Mouse (Mus musculus) CH12.LX (cell line): ENCODE results near the gene Lrrc75b. TPM values are rescaled to one million over a fixed set of nuclear protein-coding genes. Genes with fewer than 3 reads are reported as not detected.

Experiments
- DNase-seq: peaks from one replicate; pipeline ENCODE4 v3.0.0-alpha.2; 2013; ENCODE audit errors: extremely low read depth
- H3K27ac ChIP-seq: 2 replicates; pipeline ENCODE4 v1.5.1; 2012; ENCODE audit warnings: low read depth, mild to moderate bottlenecking, control low read depth, moderate library complexity; ENCODE audit not compliant: insufficient read depth
- H3K27me3 ChIP-seq: replicated peaks from 2 replicates; pipeline ENCODE3; 2012; ENCODE audit warnings: inconsistent platforms
- H3K36me3 ChIP-seq, 2 experiments: replicated peaks in 1 of 2; 2 replicates each; pipeline versions ENCODE3 to v1.6.1; 2012; ENCODE audit warnings: inconsistent platforms in 1 of 2, low read length in 1 of 2, mild to moderate bottlenecking in 1 of 2, mixed read lengths in 1 of 2, moderate library complexity in 1 of 2; ENCODE audit not compliant: control insufficient read depth in 1 of 2, insufficient read depth in 1 of 2
- H3K4me1 ChIP-seq, 2 experiments: 2 replicates each; pipeline ENCODE4 v1.6.1; 2012; ENCODE audit warnings: inconsistent platforms in 1 of 2, moderate library complexity in 1 of 2; ENCODE audit not compliant: insufficient read depth in 2 of 2, control insufficient read depth in 1 of 2
- H3K4me2 ChIP-seq: 2 replicates; pipeline ENCODE4 v1.6.1; 2012; ENCODE audit warnings: low read depth, mild to moderate bottlenecking, control low read depth; ENCODE audit not compliant: poor library complexity, insufficient read depth, severe bottlenecking
- H3K4me3 ChIP-seq, 3 experiments: fragments of 150-350 bp in 1 of 3; sonication (generic) in 1 of 3; replicated peaks in 1 of 3; 2 replicates each; pipeline versions ENCODE3 to v1.5.1; 2011 to 2012; ENCODE audit warnings: low read depth in 2 of 3, low read length in 2 of 3, mild to moderate bottlenecking in 2 of 3, moderate library complexity in 2 of 3, control low read depth in 1 of 3, improper control_type of control experiment in 1 of 3, inconsistent platforms in 1 of 3, mixed read lengths in 1 of 3; ENCODE audit not compliant: poor library complexity in 1 of 3
- H3K79me2 ChIP-seq: replicated peaks from 2 replicates; pipeline ENCODE4 v1.6.1; 2012; ENCODE audit warnings: mild to moderate bottlenecking, moderate library complexity; ENCODE audit not compliant: control insufficient read depth, poor library complexity, insufficient read depth, severe bottlenecking; ENCODE audit errors: extremely low read depth
- H3K9ac ChIP-seq: 2 replicates; pipeline ENCODE4 v1.6.1; 2012; ENCODE audit warnings: low read depth, mild to moderate bottlenecking, control low read depth, moderate library complexity; ENCODE audit not compliant: insufficient read depth
- H3K9me3 ChIP-seq: replicated peaks from 2 replicates; pipeline ENCODE3; 2012; ENCODE audit warnings: low read length, inconsistent platforms, mixed read lengths
- CHD2 ChIP-seq: IDR thresholded peaks from 2 replicates; pipeline ENCODE4 v1.6.1; 2011; ENCODE audit warnings: low read length, improper control_type of control experiment
- CTCF ChIP-seq, 2 experiments: IDR thresholded peaks in 1 of 2; conservative IDR thresholded peaks in 1 of 2; 2 replicates each; pipeline ENCODE4 v1.5.1; 2011 to 2012; ENCODE audit warnings: low read depth in 2 of 2, low read length in 2 of 2, improper control_type of control experiment in 1 of 2, inconsistent platforms in 1 of 2, mild to moderate bottlenecking in 1 of 2, moderate library complexity in 1 of 2
- E2F4 ChIP-seq: IDR thresholded peaks from 2 replicates; pipeline ENCODE4 v1.6.1; 2011; ENCODE audit warnings: low read depth, low read length, improper control_type of control experiment; ENCODE audit not compliant: insufficient replicate concordance
- ELF1 ChIP-seq: IDR thresholded peaks from 2 replicates; pipeline ENCODE4 v1.6.1; 2014; ENCODE audit warnings: low read depth, mild to moderate bottlenecking, inconsistent platforms, low read length, improper control_type of control experiment
- EP300 ChIP-seq: IDR thresholded peaks from 2 replicates; pipeline ENCODE4 v1.6.1; 2011; ENCODE audit warnings: low read length, improper control_type of control experiment
- ETS1 ChIP-seq: conservative IDR thresholded peaks from 2 replicates; pipeline ENCODE4 v1.6.1; 2012; ENCODE audit warnings: low read depth, mild to moderate bottlenecking, inconsistent platforms, low read length, improper control_type of control experiment, moderate library complexity
- GABPA ChIP-seq: IDR thresholded peaks from 2 replicates; pipeline ENCODE4 v1.6.1; 2012; ENCODE audit warnings: low read depth, low read length, improper control_type of control experiment, inconsistent platforms; ENCODE audit not compliant: insufficient replicate concordance
- HCFC1 ChIP-seq: IDR thresholded peaks from 2 replicates; pipeline ENCODE4 v1.6.1; 2012; ENCODE audit warnings: low read depth, mild to moderate bottlenecking, inconsistent platforms, low read length, improper control_type of control experiment
- IRF4 ChIP-seq: IDR thresholded peaks from 2 replicates; pipeline ENCODE4 v1.6.1; 2014; ENCODE audit warnings: low read depth, mild to moderate bottlenecking, inconsistent platforms, low read length, improper control_type of control experiment
- JUND ChIP-seq: conservative IDR thresholded peaks from 2 replicates; pipeline ENCODE4 v1.6.1; 2011; ENCODE audit warnings: low read depth, low read length, improper control_type of control experiment
- MAFK ChIP-seq: IDR thresholded peaks from 2 replicates; pipeline ENCODE4 v1.6.1; 2011; ENCODE audit warnings: low read length, improper control_type of control experiment; ENCODE audit not compliant: insufficient replicate concordance
- MAX ChIP-seq: IDR thresholded peaks from 2 replicates; pipeline ENCODE4 v1.6.1; 2011; ENCODE audit warnings: low read length, improper control_type of control experiment
- MAZ ChIP-seq: IDR thresholded peaks from 2 replicates; pipeline ENCODE4 v1.6.1; 2012; ENCODE audit warnings: low read depth, mild to moderate bottlenecking, inconsistent platforms, low read length, improper control_type of control experiment, moderate library complexity
- MXI1 ChIP-seq: IDR thresholded peaks from 2 replicates; pipeline ENCODE4 v1.6.1; 2011; ENCODE audit warnings: mild to moderate bottlenecking, low read depth, low read length, improper control_type of control experiment
- MYC ChIP-seq: IDR thresholded peaks from 2 replicates; pipeline ENCODE4 v1.6.1; 2011; ENCODE audit warnings: low read depth, mild to moderate bottlenecking, improper control_type of control experiment, low read length
- NELFE ChIP-seq: IDR thresholded peaks from 2 replicates; pipeline ENCODE4 v1.6.1; 2011; ENCODE audit warnings: low read depth, low read length, improper control_type of control experiment
- NRF1 ChIP-seq: IDR thresholded peaks from 2 replicates; pipeline ENCODE4 v1.6.1; 2014; ENCODE audit warnings: low read depth, mild to moderate bottlenecking, inconsistent platforms, low read length, improper control_type of control experiment, moderate library complexity
- PAX5 ChIP-seq: IDR thresholded peaks from 2 replicates; pipeline ENCODE4 v1.6.1; 2012; ENCODE audit warnings: low read length, inconsistent platforms, mixed read lengths
- POLR2A ChIP-seq: IDR thresholded peaks from 2 replicates; pipeline ENCODE4 v1.6.1; 2011; ENCODE audit warnings: low read depth, mild to moderate bottlenecking, improper control_type of control experiment, low read length
- POLR2AphosphoS2 ChIP-seq: IDR thresholded peaks from 2 replicates; pipeline ENCODE4 v1.6.1; 2011; ENCODE audit warnings: low read depth, low read length, improper control_type of control experiment
- RAD21 ChIP-seq: IDR thresholded peaks from 2 replicates; pipeline ENCODE4 v1.6.1; 2011; ENCODE audit warnings: low read depth, mild to moderate bottlenecking, low read length, improper control_type of control experiment, moderate library complexity
- RCOR1 ChIP-seq: conservative IDR thresholded peaks from 2 replicates; pipeline ENCODE4 v1.6.1; 2012; ENCODE audit warnings: low read depth, mild to moderate bottlenecking, inconsistent platforms, low read length, improper control_type of control experiment
- SIN3A ChIP-seq: IDR thresholded peaks from 2 replicates; pipeline ENCODE4 v1.6.1; 2012; ENCODE audit warnings: low read length, improper control_type of control experiment, inconsistent platforms
- TBP ChIP-seq: conservative IDR thresholded peaks from 2 replicates; pipeline ENCODE4 v1.6.1; 2011; ENCODE audit warnings: low read depth, low read length, improper control_type of control experiment
- TCF12 ChIP-seq: IDR thresholded peaks from 2 replicates; pipeline ENCODE4 v1.6.1; 2014; ENCODE audit warnings: low read depth, mild to moderate bottlenecking, inconsistent platforms, low read length, improper control_type of control experiment
- ZC3H11A ChIP-seq: IDR thresholded peaks from 2 replicates; pipeline ENCODE4 v1.6.1; 2012; ENCODE audit warnings: low read depth, mild to moderate bottlenecking, inconsistent platforms, low read length, improper control_type of control experiment
- dilution Hi-C: fragments of 300-500 bp; cut with MboI; formaldehyde crosslinking; loops from 2 replicates; pipeline ENCODE4 v1.14.3; 2020; ENCODE audit warnings: low sequenced_read_pairs; ENCODE audit not compliant: extremely low pct_unique_long_range_greater_than_20kb, extremely low pct_ligation_motif_present
- in situ Hi-C: fragments of 300-500 bp; cut with MboI; formaldehyde crosslinking; loops from 3 replicates; pipeline ENCODE4 v1.14.3; 2019; ENCODE audit warnings: low sequenced_read_pairs, low pct_ligation_motif_present, low pct_unique_long_range_greater_than_20kb, mixed read lengths
- polyA plus RNA-seq: library from polyadenylated mRNA; unstranded; fragments of >175 nt; gene quantifications from 2 replicates; pipeline ENCODE4 v1.2.1, GENCODE M21; 2012; ENCODE audit warnings: low read depth; ENCODE audit not compliant: insufficient read length
- total RNA-seq, 2 experiments: library from RNA; depleted of rRNA; stranded (reverse); fragments of 300-350 nt in 1 of 2; fragments of >200 nt in 1 of 2; gene quantifications; 2 replicates each; pipeline ENCODE4 v1.2.3; 2012 to 2014

The Lrrc75b gene
- total and polyA plus RNA-seq, 3 experiments: not detected

- DNase-seq: no peak
- H3K4me3 ChIP-seq: no peak overlapping the region
- in situ Hi-C loops (no loop called here), dilution Hi-C loops (no loop called here)
- TF ChIP-seq ZC3H11A: no peak
- no peak overlapping the region for H3K9ac ChIP-seq
- H3K9me3 ChIP-seq: no peaks in the 10 kb centered on the region
- peaks cover 81% of the 10 kb centered on the region for H3K79me2 ChIP-seq
- no peak overlapping the region for H3K27ac ChIP-seq
- H3K27me3 ChIP-seq: no peaks in the 10 kb centered on the region
- peaks cover 9 to 46% of the 10 kb centered on the region in 2 experiments for H3K4me1 ChIP-seq
- peaks cover 39 to 73% of the 10 kb centered on the region in 2 experiments for H3K36me3 ChIP-seq
- no peak overlapping the region for H3K4me2 ChIP-seq
These were observed 38.5 kb downstream of the Lrrc75b start for GRCm38 (mm10) chr10:75521643-75522042.

GRCm38 (mm10) chr10:75520581-75520980 is 39.5 kb downstream of the Lrrc75b start:
- no peaks in the 10 kb centered on the region for H3K27me3 ChIP-seq
- no peak overlapping the region for H3K4me2 ChIP-seq
- DNase-seq: no peak
- no peak overlapping the region for H3K4me3 ChIP-seq
- in situ Hi-C loops (no loop called here), dilution Hi-C loops (no loop called here)
- no peak overlapping the region for H3K27ac ChIP-seq
- peaks cover 16 to 50% of the 10 kb centered on the region in 2 experiments for H3K4me1 ChIP-seq
- H3K79me2 ChIP-seq: peaks cover 73% of the 10 kb centered on the region
- H3K9ac ChIP-seq: no peak overlapping the region
- H3K9me3 ChIP-seq: no peaks in the 10 kb centered on the region
- H3K36me3 ChIP-seq: peaks cover 36 to 64% of the 10 kb centered on the region in 2 experiments
- TF ChIP-seq CTCF (conservative IDR thresholded peaks at IDR 0.05 in 1 of 2, IDR thresholded peaks at IDR 0.05 in 1 of 2; ENCODE audit: low read depth in 2 of 2, low read length in 2 of 2) (no peak), MXI1 (no peak), POLR2A (no peak), EP300 (no peak), NRF1 (no peak)

- peak within 1 kb of the TSS; percentile 74 for H3K27ac ChIP-seq
- peaks cover 49% of the 10 kb centered on the region for H3K79me2 ChIP-seq
- dilution Hi-C loops: no loop called here
- peaks cover 19 to 74% of the 10 kb centered on the region in 2 experiments for H3K4me1 ChIP-seq
- peak within 1 kb of the TSS; percentile 97 for H3K4me2 ChIP-seq
- peak within 1 kb of the TSS; percentile 94 for H3K9ac ChIP-seq
- in situ Hi-C loops: no loop called here
- H3K9me3 ChIP-seq: no peaks in the 10 kb centered on the region
- peak; percentile 97 for DNase-seq
- peaks cover 19 to 44% of the 10 kb centered on the region in 2 experiments for H3K36me3 ChIP-seq
- H3K27me3 ChIP-seq: no peaks in the 10 kb centered on the region
- peak within 1 kb of the TSS; percentile 82 to 98 (median 94) for H3K4me3 ChIP-seq
- TF ChIP-seq MXI1 (peak; percentile 95), CTCF (conservative IDR thresholded peaks at IDR 0.05 in 1 of 2, IDR thresholded peaks at IDR 0.05 in 1 of 2; ENCODE audit: low read depth in 2 of 2, low read length in 2 of 2) (no peak), PAX5 (no peak), SIN3A (peak; percentile 98), POLR2A (peak; percentile 98), NELFE (peak; percentile 82), MAZ (peak; percentile 97), TBP (peak; percentile 90), HCFC1 (peak; percentile 97), MAFK (no peak), RAD21 (no peak), ETS1 (peak; percentile 55; the same call in 1 of the 2 replicates), ELF1 (peak; percentile 84), MAX (peak; percentile 88), GABPA (peak; percentile 59; the same call in 1 of the 2 replicates), POLR2AphosphoS2 (peak; percentile 49; the same call in 1 of the 2 replicates), IRF4 (peak; percentile 84), RCOR1 (no peak; the same call in 1 of the 2 replicates), E2F4 (no peak), JUND (no peak; the same call in 1 of the 2 replicates), CHD2 (peak; percentile 83; the same call in 1 of the 2 replicates), NRF1 (peak; percentile 70), TCF12 (peak; percentile 91), MYC (peak; percentile 96)
These were observed 42.4 kb downstream of the Lrrc75b start, which contains the start of gene Gucd1 for GRCm38 (mm10) chr10:75517758-75518143. Gucd1 (minus strand) TSS chr10:75517972.
